Mouse (Mus musculus) retina, postnatal 7 days (tissue): Measurements from ENCODE around the gene Cxcl17.

ENCODE experiments used
- DNase-seq: peaks from one replicate; pipeline ENCODE4 v3.0.0-alpha.2; 2012; ENCODE audit warnings: low read depth, low spot score

The Cxcl17 gene

DNA sequence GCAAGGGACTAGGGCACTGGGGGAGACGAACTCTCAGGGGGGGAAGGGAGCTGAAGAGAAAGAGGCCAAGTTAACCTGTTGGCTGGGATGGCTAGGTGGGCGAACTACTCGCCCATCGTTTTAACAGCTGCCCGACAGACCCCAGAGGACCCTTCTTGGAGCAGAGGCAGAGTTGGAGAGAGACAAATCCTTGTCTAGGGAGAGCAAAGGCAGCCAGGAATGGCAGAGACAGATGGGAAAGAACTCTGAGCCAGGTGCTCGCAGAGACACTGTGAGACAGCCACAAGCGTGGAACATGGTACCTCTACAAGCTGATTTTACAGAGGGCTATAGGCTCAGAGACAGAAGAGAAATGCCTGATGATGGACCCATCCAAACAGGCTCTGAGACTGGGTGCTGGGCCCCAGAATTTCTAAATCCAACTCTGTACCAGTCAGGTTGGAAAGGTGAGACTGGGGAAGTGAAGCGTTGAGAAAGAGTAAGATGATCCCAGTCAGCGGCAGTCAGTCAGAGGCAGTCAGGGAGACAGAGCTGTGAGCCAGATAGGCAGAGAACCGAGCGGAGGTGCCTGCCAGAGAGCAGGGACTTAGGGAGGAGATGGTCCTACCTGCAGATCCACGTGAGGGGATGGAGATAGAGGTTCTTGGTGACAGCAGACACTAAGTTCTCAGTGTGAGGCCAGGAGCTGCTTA, 43.5 kb downstream of the Cxcl17 start, which contains the start of gene Cnfn:
Gene Cnfn, minus strand, starts transcription at position 667 of the 692 bp plus-strand sequence.
- no peak for DNase-seq

DNA sequence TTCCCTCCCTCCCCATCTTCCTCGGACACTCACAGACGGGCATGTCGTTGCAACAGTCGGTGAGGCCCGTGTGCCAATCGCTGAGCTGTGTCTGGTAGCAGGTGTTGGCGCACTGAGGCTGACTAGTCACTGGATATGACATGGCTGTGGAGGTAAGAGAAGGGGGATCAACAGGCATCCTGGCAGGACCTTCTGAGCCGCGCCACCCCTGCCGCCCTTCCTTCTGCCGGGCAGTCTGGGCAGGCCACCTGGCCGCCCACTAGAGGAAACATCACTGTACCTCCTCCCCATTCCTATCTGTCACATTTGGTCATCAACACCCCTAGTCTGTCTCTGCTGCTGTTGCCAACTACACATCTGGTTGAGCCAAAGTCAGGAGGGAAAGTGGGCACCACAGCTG, 44.4 kb downstream of the Cxcl17 start:
- no peak for DNase-seq

DNA sequence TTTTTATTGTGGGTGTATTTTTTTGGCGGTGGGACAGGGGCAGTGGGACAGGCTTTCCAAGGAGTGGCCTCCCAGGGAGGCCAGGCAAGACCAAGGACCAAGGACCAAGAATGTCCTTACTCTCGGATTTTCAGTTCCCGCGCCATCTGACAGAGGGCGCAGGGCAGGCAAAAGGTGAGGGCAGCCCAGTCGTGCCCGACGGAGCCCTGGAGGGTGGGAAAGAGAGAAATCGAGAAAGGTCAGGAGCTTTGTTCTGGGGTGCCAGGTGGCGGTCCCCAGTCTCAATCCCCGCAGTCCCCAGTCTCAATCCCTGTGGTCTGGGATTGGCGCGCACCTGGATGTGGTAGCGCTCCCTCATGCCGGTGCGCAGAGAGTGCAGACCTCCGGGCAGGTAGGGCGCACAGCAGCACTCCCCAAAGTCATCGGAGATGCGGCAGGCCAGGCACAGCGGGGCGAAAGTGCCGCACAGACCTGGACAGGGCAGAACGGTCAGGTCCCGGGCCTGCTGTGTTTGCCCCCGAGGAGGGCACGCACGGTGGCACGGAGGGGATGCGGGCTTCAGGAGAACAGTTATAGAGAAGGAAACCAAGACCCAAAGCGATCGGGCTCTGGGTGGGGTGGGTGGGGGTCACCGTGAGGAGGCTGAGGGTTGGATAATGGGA, 44.9 kb downstream of the Cxcl17 start:
- no peak for DNase-seq

DNA sequence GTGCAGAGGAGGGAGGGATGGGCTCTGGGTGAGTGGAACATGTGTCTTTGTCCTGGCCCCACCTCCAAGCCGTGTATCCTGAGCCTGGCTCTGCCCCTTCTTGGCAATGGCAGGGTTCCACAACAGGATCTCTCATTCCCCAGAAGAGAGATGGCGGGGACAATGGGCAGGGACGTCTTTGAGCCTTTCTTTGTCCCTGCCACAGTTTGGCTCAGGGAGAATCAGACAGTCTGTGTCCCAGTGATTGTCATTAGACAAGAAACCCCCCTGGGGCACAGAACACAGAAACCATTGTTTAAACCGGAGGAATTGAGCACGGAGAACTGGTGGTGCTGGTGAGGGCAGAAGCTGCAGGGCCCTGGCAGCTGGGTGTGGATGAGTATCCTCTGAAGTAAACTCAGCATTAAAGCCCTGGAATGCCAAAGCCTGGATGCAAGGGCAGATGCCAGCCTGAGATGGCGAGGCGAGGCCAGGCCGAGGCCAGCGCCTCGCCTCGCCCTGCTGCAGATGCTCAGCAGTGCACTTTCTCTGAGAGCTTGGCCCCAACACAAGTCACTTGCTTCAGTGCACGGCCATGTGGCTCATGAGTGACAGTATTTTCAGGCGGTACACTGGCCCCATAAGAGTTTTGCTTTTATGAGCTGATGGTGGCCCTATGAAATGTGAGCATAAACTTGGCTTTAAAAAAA, 46.6 kb downstream of the Cxcl17 start:
- peak; percentile 27 for DNase-seq

DNA sequence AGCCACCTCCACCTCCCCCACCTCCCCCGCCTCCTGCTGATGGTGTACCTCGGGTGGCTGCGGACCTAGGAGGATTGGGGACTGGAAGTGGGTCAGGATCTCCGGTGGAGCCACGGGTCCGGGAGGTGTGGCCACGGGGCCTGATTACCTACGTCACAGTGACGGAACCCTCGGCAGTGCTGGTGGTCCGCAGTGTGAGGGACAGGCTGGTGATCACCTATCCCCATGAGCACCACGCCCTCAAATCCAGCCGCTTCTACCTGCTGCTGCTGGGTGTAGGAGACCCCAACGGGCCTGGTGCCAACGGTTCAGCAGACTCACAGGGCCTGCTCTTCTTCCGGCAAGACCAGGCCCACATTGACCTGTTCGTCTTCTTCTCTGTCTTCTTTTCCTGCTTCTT, 49.1 kb downstream of the Cxcl17 start:
- no peak for DNase-seq

DNA sequence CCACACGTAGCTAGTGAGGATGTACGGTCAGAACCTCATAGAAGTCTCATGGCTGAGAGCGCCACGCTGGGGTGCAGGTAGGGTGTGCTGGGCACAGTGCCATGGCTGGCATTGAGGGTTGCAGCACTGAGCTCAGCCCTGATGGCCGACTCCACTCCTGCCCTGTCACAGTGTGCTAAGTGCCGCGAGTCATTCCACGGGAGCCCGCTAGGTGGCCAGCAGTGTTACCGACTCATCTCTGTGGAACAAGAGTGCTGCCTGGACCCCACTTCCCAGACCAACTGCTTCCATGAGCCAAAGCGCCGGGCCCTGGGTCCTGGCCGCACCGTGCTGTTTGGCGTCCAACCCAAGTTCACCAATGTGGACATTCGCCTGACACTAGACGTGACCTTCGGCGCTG, 49.5 kb downstream of the Cxcl17 start:
- DNase-seq, result no peak

DNA sequence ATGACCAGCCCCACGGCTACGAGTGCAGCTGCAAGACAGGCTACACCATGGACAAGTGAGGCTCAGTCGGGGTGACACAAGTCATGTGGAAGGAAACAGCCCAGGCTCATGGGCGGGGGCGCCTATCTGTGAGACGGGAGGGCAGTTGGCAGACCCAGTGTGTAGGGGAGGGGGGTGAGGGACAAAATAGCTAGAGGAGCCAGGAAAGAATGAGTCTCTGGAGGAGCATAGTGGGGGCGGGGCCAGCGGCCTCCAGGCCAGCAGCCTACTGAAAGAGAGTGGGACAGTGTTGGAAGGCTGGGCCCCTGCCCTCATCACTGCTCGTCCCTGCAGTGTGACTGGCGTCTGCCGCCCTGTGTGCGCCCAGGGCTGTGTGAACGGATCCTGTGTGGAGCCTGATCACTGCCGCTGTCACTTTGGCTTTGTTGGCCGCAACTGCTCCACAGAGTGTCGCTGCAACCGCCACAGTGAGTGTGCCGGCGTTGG, 53.9 kb downstream of the Cxcl17 start:
- peak; percentile 27 for DNase-seq
